Mouse (Mus musculus): ENCODE results near the gene Gm9602. TPM values are rescaled to one million over a fixed set of nuclear protein-coding genes. Genes with fewer than 3 reads are reported as not detected.
"Not testable (repeated sequence)": the region's sequence is repeated elsewhere in the genome, so short reads cannot be mapped to it uniquely, and the experiment has no call there.

Gm9602 gene
- polyA plus RNA-seq (2015; fragmentation: Nextera tagmentation; extraction: Ambion mirVana) = not detected in 2 replicates

DNA sequence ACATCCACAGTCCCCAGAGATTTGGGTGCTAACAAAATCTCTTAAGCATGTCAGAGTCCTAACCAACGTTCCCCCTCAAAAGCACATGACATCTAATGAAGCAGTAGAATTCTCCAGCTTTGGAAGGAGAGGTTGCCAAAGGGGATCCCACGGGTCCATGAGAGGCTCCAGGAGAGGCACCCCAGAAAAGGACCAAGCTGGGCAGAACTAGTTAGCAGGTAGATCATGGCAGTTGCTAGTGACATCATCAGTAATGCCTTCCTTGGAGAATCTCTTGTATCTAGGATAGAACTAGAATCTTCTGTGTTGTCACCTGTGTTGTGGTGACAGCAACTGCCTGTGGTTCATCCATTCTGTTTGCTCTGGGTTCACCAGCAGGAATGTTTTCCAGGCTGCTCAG, at the start of gene Gm9602:
Gm9602 (plus strand) TSS at position 301 of the 400 bp plus-strand sequence.
- H3K4me3 ChIP-seq; H3K4me1 ChIP-seq; H3K27ac ChIP-seq; ATAC-seq (ENCODE audit: borderline replicate concordance, extremely low read depth, low FRiP score, low TSS enrichment); H3K36me3 ChIP-seq; H3K9me3 ChIP-seq; H3K9ac ChIP-seq; H3K4me2 ChIP-seq; H3K27me3 ChIP-seq: not testable (repeated sequence)
- 73% methylated on average over 1 of the region's 2 CpGs for WGBS

GRCm38 (mm10) chr14:4806421-4806820, 30.3 kb downstream of the Gm9602 start:
- not testable (repeated sequence) for H3K4me2 ChIP-seq; H3K27me3 ChIP-seq; H3K4me3 ChIP-seq; H3K4me1 ChIP-seq; H3K9ac ChIP-seq; ATAC-seq (ENCODE audit: borderline replicate concordance, extremely low read depth, low FRiP score, low TSS enrichment); H3K9me3 ChIP-seq; H3K36me3 ChIP-seq; H3K27ac ChIP-seq
- WGBS = 78% methylated on average over 6 of the region's 6 CpGs

DNA sequence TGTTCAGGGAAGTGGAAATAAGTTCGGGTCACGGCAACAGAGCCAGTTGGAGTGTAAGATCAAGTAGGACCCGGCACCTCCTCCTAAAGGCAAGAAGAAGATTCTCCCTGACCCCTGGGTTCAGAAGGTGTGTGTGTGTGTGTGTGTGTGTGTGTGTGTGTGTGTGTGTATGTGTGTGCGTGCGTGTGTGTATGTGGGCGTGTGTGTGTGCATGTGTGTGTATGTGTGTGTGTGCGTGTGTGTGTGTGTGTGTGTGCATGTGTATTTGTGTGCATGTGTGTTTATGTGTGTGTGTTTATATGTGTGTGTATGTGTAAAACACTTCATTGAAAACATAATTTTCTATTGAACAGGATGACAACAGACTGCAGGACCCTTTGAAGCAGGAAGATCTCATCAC, 45.8 kb downstream of the Gm9602 start:
- not testable (repeated sequence) for H3K27ac ChIP-seq; H3K4me2 ChIP-seq; H3K9ac ChIP-seq; H3K9me3 ChIP-seq; H3K4me3 ChIP-seq; H3K4me1 ChIP-seq; H3K27me3 ChIP-seq; H3K36me3 ChIP-seq; ATAC-seq (ENCODE audit: borderline replicate concordance, extremely low read depth, low FRiP score, low TSS enrichment)
- WGBS = 93% methylated on average over 3 of the region's 7 CpGs

Other genes with a start within 250 kb of the Gm9602 start
- gene Gm3047, start 220.9 kb upstream of the Gm9602 start, polyA plus RNA-seq (2015; fragmentation: Nextera tagmentation; extraction: Ambion mirVana) = not detected in 2 replicates
- not detected in 2 replicates for gene Gm8159, start 144.0 kb upstream of the Gm9602 start, polyA plus RNA-seq (2015; fragmentation: Nextera tagmentation; extraction: Ambion mirVana)
- not detected in 2 replicates for gene Gm3239, start 112.1 kb upstream of the Gm9602 start, polyA plus RNA-seq (2015; fragmentation: Nextera tagmentation; extraction: Ambion mirVana)
- gene Gm7876, start 67.1 kb upstream of the Gm9602 start, polyA plus RNA-seq (2015; fragmentation: Nextera tagmentation; extraction: Ambion mirVana) = not detected in 2 replicates
- gene Gm3252, start 49.6 kb upstream of the Gm9602 start, polyA plus RNA-seq (2015; fragmentation: Nextera tagmentation; extraction: Ambion mirVana) = 0.07 and 0.24 TPM in 2 replicates
- not detected in 2 replicates for gene Gm3269, start 61.8 kb downstream of the Gm9602 start, polyA plus RNA-seq (2015; fragmentation: Nextera tagmentation; extraction: Ambion mirVana)
- gene Gm3264, start 79.2 kb downstream of the Gm9602 start, polyA plus RNA-seq (2015; fragmentation: Nextera tagmentation; extraction: Ambion mirVana) = 0.45 and 0.47 TPM in 2 replicates
- not detected in 2 replicates for gene Gm3278, start 116.1 kb downstream of the Gm9602 start, polyA plus RNA-seq (2015; fragmentation: Nextera tagmentation; extraction: Ambion mirVana)
- gene Gm8297, start 207.6 kb downstream of the Gm9602 start, polyA plus RNA-seq (2015; fragmentation: Nextera tagmentation; extraction: Ambion mirVana) = not detected in 2 replicates
- not detected in 2 replicates for gene Gm3298, start 239.6 kb downstream of the Gm9602 start, polyA plus RNA-seq (2015; fragmentation: Nextera tagmentation; extraction: Ambion mirVana)